ENCODE assay signal across 8 mouse cellular contexts in genomic region chr1:91380453-91381090, GRCm38 (mm10). TPM values are rescaled to one million over a fixed set of nuclear protein-coding genes. Genes with fewer than 3 reads are reported as not detected.
A peak's percentile ranks its signal among the peaks of the same experiment; 100 is the strongest.
DNase-seq lines count a peak whose midpoint lies in the region; ATAC-seq and TF ChIP-seq lines count a peak whose summit lies in the region.

No protein-coding gene starts in this region.

- H3K9me3 ChIP-seq in E14TG2a.4 (ENCODE audit: low read length), result no peaks in the 10 kb centered on the region
- H3K9me3 ChIP-seq in embryonic facial prominence, embryonic 11.5 days (replicated peaks; ENCODE audit: control insufficient read depth, low read length), result no peaks in the 10 kb centered on the region
- H3K9me3 ChIP-seq in lung, embryonic 14.5 days (ENCODE audit: low read depth, low read length), result no peaks in the 10 kb centered on the region

- DNase-seq in adrenal gland, postnatal 25 days, result peak; percentile 76
- DNase-seq in embryonic facial prominence, embryonic 11.5 days (ENCODE audit: low spot score), result peak; percentile 86
- peak; percentile 77 to 85 for DNase-seq in heart, postnatal 14 days
- peak; percentile 84 for DNase-seq in layer of hippocampus, adult 11-12 months (ENCODE audit: low spot score)
- peak; percentile 93 for DNase-seq in lung, embryonic 14.5 days
- peak; percentile 50 for DNase-seq in retina, adult 2 months (ENCODE audit: low read depth, low spot score)
- peak; percentile 43 for DNase-seq in urinary bladder, adult 2 months (ENCODE audit: low spot score)

- 57% methylated on average over 7 of the region's 7 CpGs for WGBS in embryonic facial prominence, embryonic 11.5 days
- WGBS in lung, embryonic 14.5 days, result 50% methylated on average over 7 of the region's 7 CpGs

- intact Hi-C loops in heart, postnatal 14 days (cut with DNase I), result no loop called here

- no peak overlapping the region for H3K4me2 ChIP-seq in embryonic facial prominence, embryonic 11.5 days (ENCODE audit: low read depth, low read length)
- H3K4me2 ChIP-seq in lung, embryonic 14.5 days, result no peak overlapping the region

- no peak overlapping the region for H3K9ac ChIP-seq in embryonic facial prominence, embryonic 11.5 days (replicated peaks; ENCODE audit: low read length)
- H3K9ac ChIP-seq in lung, embryonic 14.5 days, result no peak overlapping the region

- peaks cover 6% of the 10 kb centered on the region; the same call in 1 of the 2 replicates for H3K4me1 ChIP-seq in E14TG2a.4 (replicated peaks; ENCODE audit: low read depth, low read length)
- H3K4me1 ChIP-seq in embryonic facial prominence, embryonic 11.5 days (ENCODE audit: control insufficient read depth, insufficient read depth, low read length), result no peaks in the 10 kb centered on the region
- no peaks in the 10 kb centered on the region for H3K4me1 ChIP-seq in lung, embryonic 14.5 days (ENCODE audit: insufficient read depth)

- ATAC-seq in embryonic facial prominence, embryonic 11.5 days (replicated peaks; ENCODE audit: insufficient number of reproducible peaks, low FRiP score, low TSS enrichment, low read depth), result peak; percentile 63
- ATAC-seq in lung, embryonic 14.5 days (ENCODE audit: insufficient read depth), result peak; percentile 55

- H3K27ac ChIP-seq in embryonic facial prominence, embryonic 11.5 days (replicated peaks; ENCODE audit: low read depth, low read length), result no peak overlapping the region
- no peak overlapping the region for H3K27ac ChIP-seq in lung, embryonic 14.5 days (ENCODE audit: low read depth)

- peaks cover 95% of the 10 kb centered on the region for H3K36me3 ChIP-seq in E14TG2a.4 (ENCODE audit: insufficient read depth, low read length)
- peaks cover 16% of the 10 kb centered on the region for H3K36me3 ChIP-seq in embryonic facial prominence, embryonic 11.5 days (replicated peaks; ENCODE audit: control insufficient read depth, insufficient read depth, low read depth, low read length)
- H3K36me3 ChIP-seq in lung, embryonic 14.5 days (ENCODE audit: insufficient read depth), result peaks cover 95% of the 10 kb centered on the region

- TF ChIP-seq CTCF in E14TG2a.4 (conservative IDR thresholded peaks at IDR 0.05; ENCODE audit: low read length), result peak; percentile 76
- TF ChIP-seq CTCF in lung, embryonic 14.5 days (IDR thresholded peaks at IDR 0.05; ENCODE audit: low read depth), result peak; percentile 90

- H3K4me3 ChIP-seq in E14TG2a.4 (replicated peaks; ENCODE audit: low read length), result no peak overlapping the region
- no peak overlapping the region for H3K4me3 ChIP-seq in embryonic facial prominence, embryonic 11.5 days (ENCODE audit: low read depth, low read length)
- H3K4me3 ChIP-seq in lung, embryonic 14.5 days (ENCODE audit: low read depth, low read length), result no peak overlapping the region

- H3K27me3 ChIP-seq in E14TG2a.4 (ENCODE audit: insufficient read depth, low read length), result no peaks in the 10 kb centered on the region
- no peaks in the 10 kb centered on the region for H3K27me3 ChIP-seq in embryonic facial prominence, embryonic 11.5 days (ENCODE audit: control insufficient read depth, insufficient read depth, low read length)
- H3K27me3 ChIP-seq in lung, embryonic 14.5 days (ENCODE audit: insufficient read depth, low read length), result no peaks in the 10 kb centered on the region

RNA-seq across cellular contexts. Expression of gene Erfe, which starts 14.3 kb away (rescaled TPM):
- total RNA-seq in adrenal gland, postnatal 25 days (2021), result 2.7 and 5.9 TPM in 2 replicates
- 1.3 and 2.0 TPM in 2 replicates for polyA plus RNA-seq in embryonic facial prominence, embryonic 11.5 days (2014; fragmentation: Nextera tagmentation; extraction: Ambion mirVana)
- total RNA-seq in heart, postnatal 14 days (2021), result under 1 TPM; 0.15 to 0.41 TPM
- 2.7 TPM in 2 replicates for polyA plus RNA-seq in lung, embryonic 14.5 days (2014; fragmentation: Nextera tagmentation; extraction: Ambion mirVana)
- 0.08 and 0.18 TPM in 2 replicates for polyA plus RNA-seq in urinary bladder, adult 2 months (2012; rRNA removed)

RNA-seq across cellular contexts. Expression of gene Ilkap, which starts 18.0 kb away (rescaled TPM):
- 108 and 115 TPM in 2 replicates for total RNA-seq in adrenal gland, postnatal 25 days (2021)
- 178 and 193 TPM in 2 replicates for polyA plus RNA-seq in embryonic facial prominence, embryonic 11.5 days (2014; fragmentation: Nextera tagmentation; extraction: Ambion mirVana)
- 10 to 100 TPM; 45.4 to 46.7 TPM for total RNA-seq in heart, postnatal 14 days (2021)
- 140 and 144 TPM in 2 replicates for polyA plus RNA-seq in lung, embryonic 14.5 days (2014; fragmentation: Nextera tagmentation; extraction: Ambion mirVana)
- 80.1 and 82.9 TPM in 2 replicates for polyA plus RNA-seq in urinary bladder, adult 2 months (2012; rRNA removed)

RNA-seq across cellular contexts. Expression of gene Klhl30, which starts 29.8 kb away (rescaled TPM):
- 0.46 and 0.48 TPM in 2 replicates for total RNA-seq in adrenal gland, postnatal 25 days (2021)
- 0.40 and 0.55 TPM in 2 replicates for polyA plus RNA-seq in embryonic facial prominence, embryonic 11.5 days (2014; fragmentation: Nextera tagmentation; extraction: Ambion mirVana)
- total RNA-seq in heart, postnatal 14 days (2021), result 10 to 100 TPM; 43.9 to 47.6 TPM
- 0.08 and 1.3 TPM in 2 replicates for polyA plus RNA-seq in lung, embryonic 14.5 days (2014; fragmentation: Nextera tagmentation; extraction: Ambion mirVana)
- 3.4 and 3.8 TPM in 2 replicates for polyA plus RNA-seq in urinary bladder, adult 2 months (2012; rRNA removed)

RNA-seq across cellular contexts. Expression of gene Hes6, which starts 33.3 kb away (rescaled TPM):
- total RNA-seq in adrenal gland, postnatal 25 days (2021), result 160 and 211 TPM in 2 replicates
- 112 and 126 TPM in 2 replicates for polyA plus RNA-seq in embryonic facial prominence, embryonic 11.5 days (2014; fragmentation: Nextera tagmentation; extraction: Ambion mirVana)
- 10 to 100 TPM; 16.8 to 20.1 TPM for total RNA-seq in heart, postnatal 14 days (2021)
- 53.7 and 56.4 TPM in 2 replicates for polyA plus RNA-seq in lung, embryonic 14.5 days (2014; fragmentation: Nextera tagmentation; extraction: Ambion mirVana)
- polyA plus RNA-seq in urinary bladder, adult 2 months (2012; rRNA removed), result 24.5 and 29.0 TPM in 2 replicates

RNA-seq across cellular contexts. Expression of gene Espnl, which starts 58.7 kb away (rescaled TPM):
- not detected in 2 replicates for total RNA-seq in adrenal gland, postnatal 25 days (2021)
- 0.06 and 0.14 TPM in 2 replicates for polyA plus RNA-seq in embryonic facial prominence, embryonic 11.5 days (2014; fragmentation: Nextera tagmentation; extraction: Ambion mirVana)
- total RNA-seq in heart, postnatal 14 days (2021), result not detected
- polyA plus RNA-seq in lung, embryonic 14.5 days (2014; fragmentation: Nextera tagmentation; extraction: Ambion mirVana), result not detected in 2 replicates
- 0.03 and 0.04 TPM in 2 replicates for polyA plus RNA-seq in urinary bladder, adult 2 months (2012; rRNA removed)

Comparison
In these comparisons a context has a peak if more than half of its experiments do, and no peak if none do; other contexts are left out.
1. DNase-seq: peak in every context shown above with its lines; median percentile 93 in lung, embryonic 14.5 days; 86 in embryonic facial prominence, embryonic 11.5 days; 84 in layer of hippocampus, adult 11-12 months; 81 in heart, postnatal 14 days; 76 in adrenal gland, postnatal 25 days; 50 in retina, adult 2 months; 43 in urinary bladder, adult 2 months.